Mouse (Mus musculus) ovary, postnatal 36 days (tissue): ENCODE data around the gene Elmsan1.
A peak's percentile ranks its signal among the peaks of the same experiment; 100 is the strongest.

Source experiments
- DNase-seq: peaks from one replicate; pipeline ENCODE4 v3.0.0; 2022; ENCODE audit warnings: low spot score, mixed read lengths

The Elmsan1 gene

DNA sequence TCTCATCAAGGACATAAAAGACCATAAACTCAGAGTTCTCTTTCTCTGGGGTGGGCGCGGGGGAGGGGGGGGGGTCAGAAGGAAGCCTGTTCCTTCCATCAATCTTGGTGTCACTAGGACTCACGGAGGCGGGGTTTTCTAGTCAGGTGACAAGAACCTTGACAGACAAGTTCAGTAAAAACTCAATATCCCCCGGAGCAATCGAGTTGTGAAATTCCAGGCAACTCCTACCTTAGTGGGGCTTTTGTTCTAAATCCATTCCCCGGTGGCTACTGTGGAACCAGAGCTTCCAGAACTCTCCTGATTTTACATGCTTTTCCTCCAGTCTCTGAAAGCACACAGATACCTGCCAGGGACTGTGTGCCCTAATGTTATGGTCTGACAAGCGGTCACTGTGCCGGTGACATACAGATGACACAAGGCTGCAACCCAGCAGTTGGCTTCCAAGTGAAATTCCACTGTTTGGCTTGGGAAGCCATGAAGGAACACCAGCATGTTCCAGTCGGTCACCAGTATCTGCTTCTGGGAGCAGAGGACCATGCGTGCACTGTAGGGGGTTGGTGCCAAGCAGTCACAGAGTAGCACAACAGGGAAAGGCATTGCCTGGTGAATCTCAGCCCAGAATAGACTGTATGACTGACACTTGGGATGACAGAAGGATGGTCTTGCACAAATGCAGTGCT, 2.8 kb downstream of the Elmsan1 start:
- DNase-seq: no peak

DNA sequence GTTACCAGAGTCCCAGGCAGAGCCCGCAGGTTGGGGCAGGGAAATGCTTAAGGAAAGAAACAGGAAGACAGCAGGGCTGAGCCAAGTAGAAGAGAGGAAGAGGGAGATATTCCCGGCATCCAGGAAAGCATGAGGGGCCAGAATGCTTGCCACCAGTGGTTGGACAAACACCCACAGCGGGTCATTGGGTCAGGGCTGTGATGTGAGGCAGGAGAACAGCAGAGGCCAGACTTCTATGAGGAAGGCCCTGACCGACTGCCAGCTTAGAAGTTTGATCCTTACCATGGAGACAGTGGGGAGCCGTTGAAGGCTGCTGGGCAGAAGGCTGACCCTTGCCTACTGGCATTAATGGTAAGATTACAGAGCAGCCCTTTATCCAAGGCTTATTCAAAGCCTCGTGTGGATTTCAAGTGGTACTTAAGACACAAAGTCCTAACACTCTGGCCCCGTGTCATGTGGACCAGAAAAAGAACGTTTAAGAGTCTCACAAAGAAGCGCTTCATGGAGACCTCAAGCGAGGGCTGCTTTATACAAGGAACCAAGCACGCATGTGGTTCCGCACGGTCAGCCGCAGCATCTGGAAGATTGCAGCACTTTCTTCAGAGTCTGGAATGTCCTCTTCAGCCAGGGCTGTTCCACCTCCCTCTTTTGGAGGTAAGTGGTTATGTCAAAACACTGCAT, 4.0 kb downstream of the Elmsan1 start:
- no peak for DNase-seq

DNA sequence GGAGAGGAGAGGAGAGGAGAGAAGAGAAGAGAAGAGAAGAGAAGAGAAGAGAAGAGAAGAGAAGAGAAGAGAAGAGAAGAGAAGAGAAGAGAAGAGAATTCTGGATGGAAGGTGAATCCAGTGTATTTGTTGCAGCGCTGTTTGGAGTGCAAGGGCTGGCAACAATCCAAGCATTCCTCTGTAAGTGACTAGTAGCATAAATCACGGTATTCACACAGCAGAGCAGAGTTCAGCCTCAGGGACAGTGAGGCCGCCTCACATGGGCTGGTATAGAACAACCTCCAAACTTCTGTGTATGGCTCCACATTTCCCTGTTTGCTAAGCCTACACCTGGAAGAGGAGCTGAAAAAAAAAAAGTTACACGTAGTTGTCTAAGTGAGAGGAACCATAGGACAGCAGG, 6.4 kb downstream of the Elmsan1 start:
- no peak for DNase-seq

DNA sequence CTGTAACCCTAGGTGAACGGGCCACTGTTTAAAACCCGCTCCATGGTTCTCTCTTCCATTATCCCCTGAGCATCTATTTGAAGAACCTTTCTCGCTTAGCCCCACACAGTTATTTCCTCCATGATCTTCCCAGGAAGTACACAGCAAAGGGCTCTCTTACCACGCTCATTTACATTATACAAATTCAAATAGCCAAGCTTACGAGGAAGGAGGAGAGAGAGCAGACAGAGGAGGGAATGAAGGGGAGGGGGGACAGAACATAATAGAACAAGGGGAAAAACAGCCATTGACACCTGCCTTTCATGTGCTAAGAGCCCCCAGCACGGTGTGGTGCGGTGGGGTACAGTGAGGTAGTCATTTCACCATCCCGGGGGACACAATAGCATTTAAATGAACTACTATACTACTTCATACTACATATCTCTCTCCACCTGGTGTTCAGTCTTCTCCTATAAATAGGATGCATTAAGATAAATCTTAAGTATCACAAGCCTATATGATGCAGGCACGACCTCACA, 7.6 kb downstream of the Elmsan1 start:
- no peak for DNase-seq

DNA sequence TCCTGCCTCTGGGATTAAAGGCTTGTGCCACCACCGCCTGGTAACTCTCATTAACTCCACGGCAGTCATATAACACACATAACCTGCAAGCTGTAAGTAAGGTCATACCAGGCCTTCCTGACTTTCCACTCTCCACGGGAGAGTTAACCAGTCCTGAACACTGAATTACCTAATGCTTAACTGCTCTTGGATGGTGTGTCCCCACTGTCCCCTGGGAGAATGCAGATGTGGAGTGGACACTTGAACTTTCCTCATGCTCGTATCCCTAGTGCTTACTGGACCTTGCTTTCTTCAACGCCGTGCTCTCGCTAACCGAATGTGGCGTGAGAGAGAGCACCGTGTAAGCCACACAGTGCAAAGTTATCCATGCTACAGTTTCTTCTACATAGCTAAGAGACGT, 8.4 kb downstream of the Elmsan1 start:
- no peak for DNase-seq

DNA sequence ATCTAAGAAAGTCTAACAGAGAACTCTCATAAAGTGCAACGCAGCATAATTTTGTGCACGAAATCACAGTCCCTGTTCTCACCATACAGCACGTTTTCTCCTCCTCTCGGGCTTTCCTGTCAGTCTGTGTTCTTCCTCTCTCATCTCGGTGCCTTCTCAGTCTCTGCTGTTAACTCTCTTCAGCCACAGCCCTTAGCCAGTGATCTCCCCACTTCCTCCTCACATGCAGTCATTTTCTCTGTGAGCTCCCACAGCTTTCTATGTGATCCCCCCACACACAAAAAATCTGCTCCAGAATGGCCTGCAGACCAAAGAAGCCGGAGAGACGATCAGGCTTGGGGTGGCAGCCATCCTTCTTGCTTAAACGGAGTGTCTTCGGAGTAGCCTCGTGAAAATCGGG, 9.6 kb downstream of the Elmsan1 start:
- no peak for DNase-seq

DNA sequence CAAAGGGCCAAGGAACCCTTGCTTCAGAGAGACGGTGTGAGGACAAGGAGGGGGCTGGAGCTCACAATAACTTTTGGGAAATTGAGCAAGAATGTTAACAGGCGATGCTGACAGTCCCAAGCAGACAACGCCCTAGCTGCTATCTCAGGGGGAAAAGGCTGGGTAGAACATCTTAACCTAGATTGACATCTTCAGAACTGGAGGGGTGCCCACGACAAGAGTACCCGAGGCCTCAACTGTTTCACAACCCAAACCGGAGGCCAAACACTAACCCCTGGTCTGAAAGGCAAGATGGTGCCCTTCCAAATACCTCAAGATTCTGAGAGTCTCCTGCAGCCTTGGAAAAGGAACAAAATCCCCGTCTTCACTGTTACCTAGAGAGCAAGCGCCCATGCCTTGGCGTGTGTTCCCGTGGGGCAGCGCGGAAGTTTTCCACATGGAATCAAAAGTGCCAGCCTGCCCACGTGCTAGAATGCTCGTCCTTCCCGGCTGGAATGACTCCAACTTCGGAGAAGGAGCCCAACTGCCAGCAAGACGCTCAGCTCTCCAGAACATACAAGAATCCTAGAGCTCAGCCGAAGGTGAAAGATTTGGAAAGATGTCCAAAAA, 11.4 kb downstream of the Elmsan1 start:
- no peak for DNase-seq

DNA sequence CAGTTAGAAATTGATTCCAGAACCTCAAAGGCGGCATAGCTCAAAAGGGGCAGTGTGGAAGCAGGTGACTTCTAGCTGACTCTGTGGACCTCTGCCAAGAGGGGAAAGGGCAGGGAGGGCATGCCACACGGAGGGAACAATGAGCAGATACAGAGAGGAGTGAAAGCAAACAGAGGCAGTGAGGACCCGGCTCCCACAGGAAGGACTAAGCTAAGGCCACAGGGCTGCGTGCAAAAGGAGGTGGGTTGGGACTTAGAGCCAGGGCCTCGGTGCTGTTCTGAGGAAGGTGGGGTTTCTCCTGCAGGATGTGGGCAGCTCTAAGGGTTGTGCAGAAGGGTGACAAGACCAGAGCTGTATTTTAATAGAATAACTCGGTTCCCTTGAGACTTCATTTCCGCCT, 12.2 kb downstream of the Elmsan1 start:
- no peak for DNase-seq

DNA sequence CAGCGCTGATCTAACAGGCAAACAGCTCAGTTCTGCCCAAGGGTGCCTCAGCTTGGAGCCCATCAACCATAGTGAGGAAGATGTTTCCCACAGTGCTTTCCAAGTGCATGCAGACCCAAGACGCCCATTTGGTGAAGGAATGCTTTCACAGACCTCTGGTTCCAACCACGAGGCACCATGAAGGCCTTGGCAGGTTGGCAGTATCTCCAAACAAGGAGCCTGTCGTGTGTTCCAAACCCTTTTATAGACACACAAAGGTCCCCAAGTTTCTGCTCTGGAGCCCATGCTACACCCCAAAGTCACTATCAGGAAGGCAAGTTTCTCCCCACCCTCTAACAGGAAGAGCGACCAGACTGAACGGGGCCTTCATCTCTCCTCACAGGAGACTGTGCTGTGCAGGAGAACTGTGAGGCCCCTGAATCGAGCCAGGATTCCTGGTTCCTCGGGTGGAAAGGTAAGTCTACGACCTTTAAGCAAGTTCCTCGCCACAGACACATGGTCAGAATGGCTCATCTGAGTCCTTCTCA, 13.0 kb downstream of the Elmsan1 start:
- DNase-seq: no peak

DNA sequence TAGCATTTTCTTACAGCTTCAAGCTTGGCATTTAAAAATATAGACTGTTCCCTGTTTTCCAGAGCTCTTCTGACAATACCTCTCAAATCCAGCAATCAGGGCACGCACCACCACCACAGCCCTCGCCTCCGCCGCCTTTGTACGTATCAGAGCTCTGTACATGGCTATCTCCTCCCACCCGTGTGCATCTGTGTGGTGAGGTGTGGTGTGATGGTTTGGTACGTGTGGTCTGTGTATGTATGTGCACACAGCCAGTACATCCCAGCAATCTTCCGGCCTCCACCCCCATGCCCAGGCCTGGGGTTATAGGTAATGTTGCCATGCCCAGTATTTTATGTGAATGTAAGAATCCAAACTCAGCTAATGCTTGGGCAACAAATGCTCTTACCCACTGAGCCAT, 14.0 kb downstream of the Elmsan1 start:
- no peak for DNase-seq

DNA sequence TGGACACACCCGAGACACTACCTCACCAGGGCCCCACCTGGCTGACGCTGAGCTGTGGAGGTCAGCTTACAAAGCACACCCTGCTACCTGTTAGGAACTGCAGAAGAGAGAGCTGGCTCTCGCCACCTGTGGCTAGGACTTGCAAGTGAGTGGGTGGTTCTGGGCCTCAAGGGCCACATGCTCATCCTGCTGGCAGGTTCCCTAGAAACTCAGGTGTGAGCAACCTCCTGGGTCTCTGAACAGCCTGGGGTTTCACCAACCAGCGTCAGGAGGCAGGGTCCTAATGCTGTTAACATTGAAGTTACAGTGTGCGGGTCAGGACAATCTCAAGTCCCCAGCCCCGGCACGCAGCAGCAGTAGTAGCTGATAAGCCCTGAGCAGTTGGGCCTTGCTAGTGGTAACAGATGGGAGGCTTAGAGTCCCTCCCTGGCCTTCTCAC, 14.9 kb downstream of the Elmsan1 start:
- DNase-seq: no peak

DNA sequence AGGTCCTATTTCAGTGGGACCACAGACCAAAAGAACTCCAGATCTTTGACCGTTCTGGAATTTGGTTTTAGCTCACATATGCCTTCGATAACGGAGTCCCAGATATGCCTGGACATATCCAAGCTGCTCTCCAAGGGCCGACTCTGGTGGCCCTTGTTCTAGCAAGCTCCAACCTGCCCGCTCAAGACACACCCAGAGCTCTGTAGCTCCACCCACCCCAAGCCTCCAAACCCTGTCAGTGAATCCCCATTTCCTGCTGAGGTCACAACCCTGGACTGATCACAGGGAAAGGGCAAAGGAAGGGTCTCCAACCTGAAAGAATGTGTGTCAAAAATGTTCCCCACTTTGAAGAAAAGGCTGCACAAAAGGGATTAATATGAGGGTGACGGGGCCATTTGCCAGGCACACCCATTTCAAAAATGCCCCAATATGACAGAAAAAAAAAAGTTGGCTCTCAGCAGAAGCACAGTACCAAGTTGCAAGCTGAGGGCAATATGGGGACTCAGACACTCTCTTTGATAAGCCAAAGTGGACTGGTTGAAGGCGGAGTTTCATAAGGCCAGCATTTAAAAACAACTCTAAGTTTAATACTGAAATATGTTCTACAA, 15.4 kb downstream of the Elmsan1 start:
- DNase-seq: no peak

DNA sequence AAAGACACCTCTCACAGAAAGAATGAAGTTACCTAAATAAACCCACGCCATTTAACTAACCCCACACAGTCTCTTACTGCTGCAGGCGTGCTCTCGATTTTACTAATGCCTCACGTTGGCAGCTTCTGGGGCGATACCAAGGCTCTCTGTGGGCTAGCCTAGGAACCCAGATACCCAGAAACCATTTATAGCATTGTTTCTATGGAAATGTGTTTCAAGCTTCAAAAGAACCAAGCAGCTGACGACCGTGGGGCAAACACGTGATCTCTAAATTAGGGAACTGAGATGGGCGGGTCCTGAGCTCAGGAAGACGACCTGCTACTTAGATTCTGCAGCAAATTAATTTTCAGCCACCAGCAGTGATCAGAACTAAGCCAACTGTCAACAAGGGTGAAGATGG, 16.1 kb downstream of the Elmsan1 start:
- DNase-seq: no peak

DNA sequence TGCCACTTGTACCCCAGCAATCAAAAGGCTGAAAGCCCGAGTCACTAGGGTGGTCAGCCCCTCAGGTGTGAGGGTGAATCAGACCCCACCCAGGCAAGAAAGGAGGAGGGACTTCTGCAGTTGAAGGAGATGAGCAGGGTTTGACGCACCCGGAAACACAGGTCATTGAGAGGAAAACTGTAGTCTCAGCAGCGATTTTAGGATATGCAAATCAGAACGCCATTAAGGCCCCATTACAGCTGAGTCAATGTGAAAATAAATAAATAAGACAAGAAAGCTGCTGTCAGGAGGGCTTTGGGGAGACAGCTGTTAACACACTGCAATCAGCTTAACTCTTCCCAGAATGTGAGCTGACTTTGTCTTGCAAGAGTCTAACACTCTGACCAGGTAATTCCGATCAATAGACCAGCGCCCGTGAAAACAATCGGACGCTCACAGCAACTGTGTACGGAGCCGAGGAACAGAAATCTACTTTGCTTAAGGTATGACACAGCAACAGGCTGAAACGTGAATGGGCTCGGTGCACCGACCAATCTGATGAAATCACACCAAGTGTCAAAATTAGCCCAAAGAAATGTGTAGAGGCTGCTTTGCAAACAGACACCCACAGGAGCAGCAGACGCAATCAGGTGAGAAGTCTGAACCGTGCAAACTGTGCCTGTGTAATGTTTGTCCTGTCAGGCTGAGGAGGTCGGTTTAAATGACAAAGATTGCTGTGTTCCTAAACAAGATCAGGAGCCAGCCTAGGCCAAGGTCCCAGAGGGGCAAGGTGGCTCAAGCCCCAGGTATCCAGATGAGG, 16.8 kb downstream of the Elmsan1 start:
- DNase-seq: no peak

DNA sequence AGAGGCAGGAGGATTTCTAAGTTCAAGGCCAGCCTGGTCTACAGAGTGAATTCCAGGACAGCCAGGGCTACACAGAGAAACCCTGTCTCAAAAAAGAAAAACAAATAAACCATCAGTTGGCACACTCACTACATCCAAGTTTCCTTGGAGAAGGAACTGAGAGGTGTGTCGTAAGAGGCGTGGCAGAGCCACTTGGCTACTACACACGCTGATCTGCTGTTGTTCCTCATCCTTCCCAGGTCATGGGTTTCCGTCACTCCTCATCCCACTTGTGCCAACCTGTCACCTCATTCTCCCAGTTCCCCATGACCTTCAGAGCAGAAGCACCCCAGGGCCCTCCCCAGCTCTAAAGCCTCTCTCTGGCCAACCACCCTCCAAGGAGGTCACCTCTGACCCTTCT, 17.5 kb downstream of the Elmsan1 start:
- no peak for DNase-seq

DNA sequence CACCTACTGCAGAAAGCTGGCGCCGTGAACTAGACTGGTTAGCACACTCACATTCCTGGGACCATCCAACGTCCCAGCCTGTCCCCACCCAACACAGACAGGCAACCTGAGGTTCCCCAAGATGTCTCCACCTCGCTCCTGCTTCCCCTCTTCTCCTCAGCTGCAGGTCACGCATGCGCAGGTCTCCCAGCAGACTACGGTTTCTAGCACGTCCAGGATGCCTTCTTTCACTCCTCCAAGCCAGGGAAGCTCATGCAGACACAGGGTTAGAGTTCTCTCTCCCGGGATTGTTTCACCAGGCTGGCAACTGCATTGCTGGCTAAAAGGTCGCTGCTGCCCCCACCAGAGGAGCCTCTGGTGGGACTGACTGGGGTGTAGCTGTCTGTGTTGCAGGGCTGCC, 19.8 kb downstream of the Elmsan1 start:
- DNase-seq: no peak

DNA sequence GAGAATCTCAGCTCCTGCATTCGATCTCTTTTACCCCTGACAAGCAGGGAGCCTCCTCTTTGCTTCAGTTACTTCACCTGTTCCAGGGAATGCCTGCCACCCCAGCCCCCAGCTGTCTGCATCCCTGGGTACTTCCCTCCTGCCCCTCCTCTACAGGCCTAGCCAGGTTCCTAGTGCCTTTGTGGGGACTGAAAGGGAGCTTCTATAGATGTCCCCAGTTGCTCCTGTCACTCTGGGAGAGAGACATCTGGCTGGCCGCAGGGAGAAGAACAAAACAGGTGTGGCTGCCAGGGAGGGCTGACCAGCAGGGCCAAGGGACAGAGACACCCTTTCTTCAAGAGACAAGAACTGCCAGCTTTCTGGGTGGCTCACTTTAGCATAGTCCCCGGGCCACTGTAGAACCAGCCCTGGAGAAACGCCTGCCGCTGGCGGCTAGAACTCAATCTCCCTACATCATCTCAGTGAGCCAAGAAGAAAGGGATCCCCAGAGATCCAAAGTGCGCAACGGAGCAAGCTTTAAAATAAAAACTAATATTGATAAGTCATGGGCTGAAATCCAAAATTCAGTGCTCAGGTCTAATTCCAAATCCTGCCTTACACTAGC, 20.5 kb downstream of the Elmsan1 start:
- no peak for DNase-seq

DNA sequence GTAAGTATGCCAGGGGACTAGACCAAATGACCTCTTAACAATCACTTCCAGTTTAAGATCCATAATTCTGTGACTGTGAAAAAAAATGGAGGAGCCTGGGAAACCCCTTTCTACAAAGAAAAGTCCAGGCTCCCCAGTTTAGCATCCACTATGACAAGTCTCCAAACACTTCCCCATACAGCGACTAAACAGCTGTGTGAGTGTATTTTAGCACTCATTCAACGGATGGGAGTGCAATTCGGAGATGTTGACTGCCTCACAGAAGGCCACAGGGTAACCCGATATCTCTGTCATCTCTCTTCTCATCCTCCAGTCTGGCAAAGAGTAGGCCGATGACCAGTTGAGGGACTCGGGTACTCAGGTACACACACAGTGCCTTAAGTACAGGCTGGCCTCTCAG, 23.5 kb downstream of the Elmsan1 start:
- DNase-seq: no peak

DNA sequence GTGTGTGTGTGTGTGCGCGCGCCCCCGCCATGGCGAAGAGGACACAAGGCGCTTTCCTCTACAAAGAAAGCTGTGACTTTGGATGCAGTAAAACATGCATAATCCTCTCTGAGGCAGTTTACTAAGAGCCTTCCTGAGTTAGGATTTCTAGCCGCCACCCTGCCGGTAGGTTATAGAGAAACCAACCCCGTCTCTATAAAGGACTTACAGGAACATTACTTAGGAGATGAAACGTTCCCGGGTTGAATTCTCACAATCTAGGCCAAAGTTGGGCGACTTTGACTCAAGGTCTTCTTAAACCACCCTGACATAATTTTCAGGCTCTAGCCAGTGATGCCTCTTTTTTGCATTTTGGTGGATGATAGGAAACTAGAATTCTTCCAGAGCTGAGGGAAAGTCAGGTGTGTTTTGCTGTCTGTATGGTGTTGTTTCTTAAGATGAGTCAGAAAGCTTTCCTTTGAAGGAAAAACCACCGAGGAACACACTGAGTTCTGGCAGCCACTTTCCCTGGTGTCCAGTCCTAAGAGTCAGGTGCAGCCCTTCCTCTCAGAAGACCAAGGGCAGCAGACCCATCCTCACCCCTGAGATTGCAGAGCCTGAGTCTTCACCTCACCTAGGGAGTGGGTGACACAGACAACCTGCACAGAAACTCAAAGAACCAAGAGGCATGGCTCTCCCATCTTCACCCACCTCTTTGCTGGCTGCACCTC, 24.1 kb downstream of the Elmsan1 start:
- DNase-seq: no peak

DNA sequence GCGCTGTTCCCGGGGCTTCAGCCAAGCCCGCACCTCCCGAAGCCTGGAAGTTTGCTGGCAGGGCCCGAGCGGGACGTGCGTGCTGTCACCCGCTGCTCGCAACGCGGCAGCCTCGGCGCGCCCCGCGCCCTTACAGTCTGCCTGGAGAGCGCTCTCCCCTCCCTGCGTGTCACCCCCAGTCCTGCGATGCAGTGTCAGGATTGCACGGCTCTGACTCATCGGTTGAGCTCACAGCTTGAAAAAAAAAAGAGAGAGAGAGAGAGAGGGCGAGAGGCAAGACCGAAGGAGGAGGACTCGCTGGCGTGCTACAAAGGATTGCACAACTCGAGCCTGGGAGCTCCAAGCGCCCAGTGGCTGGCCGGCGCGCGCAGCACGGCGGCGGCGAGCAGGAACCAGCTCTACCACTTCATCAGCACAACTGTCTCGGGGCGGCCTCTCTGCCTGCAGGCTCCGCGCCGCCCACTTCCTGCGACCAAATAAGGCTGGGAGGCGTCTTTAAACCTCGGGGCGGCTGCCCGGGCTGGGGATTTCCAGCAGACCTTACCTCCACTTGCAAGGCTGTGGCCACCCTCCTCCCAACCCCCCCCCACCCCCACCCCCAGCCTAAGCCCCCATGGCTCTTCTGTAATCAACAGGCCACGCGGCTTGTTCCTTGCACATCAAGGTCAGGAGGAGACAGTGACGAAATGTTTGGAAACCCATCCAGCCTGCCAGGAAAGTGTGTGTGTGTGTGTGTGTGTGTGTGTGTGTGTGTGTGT, 24.9 kb downstream of the Elmsan1 start:
- peak; percentile 92 for DNase-seq
